Mouse (Mus musculus): ENCODE results near the gene Taf3. TPM values are rescaled to one million over a fixed set of nuclear protein-coding genes. Genes with fewer than 3 reads are reported as not detected.

The Taf3 gene
- polyA plus RNA-seq (2014; fragmentation: Illumina TruSeq; extraction: RNeasy Lipid Tissue Mini Kit (QIAGEN cat#74804); ENCODE audit: low read depth, low replicate concordance): 7.6 TPM

GRCm38 (mm10) chr2:10048461-10048860, at the start of gene Taf3:
Taf3 (minus strand) TSS chr2:10048596.

GRCm38 (mm10) chr2:10080310-10081010, 32.1 kb upstream of the Taf3 start, which contains the start of the genes Atp5c1 and Kin:
Atp5c1 (minus strand) TSS chr2:10080510.
Kin (plus strand) TSS chr2:10080593.

GRCm38 (mm10) chr2:9889651-9890183, 158.7 kb downstream of the Taf3 start, which contains the start of gene Gata3:
Gata3 (minus strand) TSS chr2:9890034.

GRCm38 (mm10) chr2:9888913-9889650, 159.3 kb downstream of the Taf3 start, which contains the start of gene 9230102O04Rik:
9230102O04Rik (minus strand) TSS chr2:9889540.

GRCm38 (mm10) chr2:9881051-9881591, 167.3 kb downstream of the Taf3 start, which contains the start of gene 4930412O13Rik:
4930412O13Rik (plus strand) TSS chr2:9881252.

Other genes with a start within 250 kb of the Taf3 start
- gene 4930412O13Rik, start 167.3 kb downstream of the Taf3 start, polyA plus RNA-seq (2014; fragmentation: Illumina TruSeq; extraction: RNeasy Lipid Tissue Mini Kit (QIAGEN cat#74804); ENCODE audit: low read depth, low replicate concordance): not detected
- not detected for gene 9230102O04Rik, start 159.1 kb downstream of the Taf3 start, polyA plus RNA-seq (2014; fragmentation: Illumina TruSeq; extraction: RNeasy Lipid Tissue Mini Kit (QIAGEN cat#74804); ENCODE audit: low read depth, low replicate concordance)
- gene Gata3, start 158.6 kb downstream of the Taf3 start, polyA plus RNA-seq (2014; fragmentation: Illumina TruSeq; extraction: RNeasy Lipid Tissue Mini Kit (QIAGEN cat#74804); ENCODE audit: low read depth, low replicate concordance): 0.60 TPM
- gene Atp5c1, start 31.9 kb upstream of the Taf3 start, polyA plus RNA-seq (2014; fragmentation: Illumina TruSeq; extraction: RNeasy Lipid Tissue Mini Kit (QIAGEN cat#74804); ENCODE audit: low read depth, low replicate concordance): 2,486 TPM
- gene Kin, start 32.0 kb upstream of the Taf3 start, polyA plus RNA-seq (2014; fragmentation: Illumina TruSeq; extraction: RNeasy Lipid Tissue Mini Kit (QIAGEN cat#74804); ENCODE audit: low read depth, low replicate concordance): 16.5 TPM
- gene Itih2, start 82.8 kb upstream of the Taf3 start, polyA plus RNA-seq (2014; fragmentation: Illumina TruSeq; extraction: RNeasy Lipid Tissue Mini Kit (QIAGEN cat#74804); ENCODE audit: low read depth, low replicate concordance): 1.3 TPM
- gene Itih5, start 105.0 kb upstream of the Taf3 start, polyA plus RNA-seq (2014; fragmentation: Illumina TruSeq; extraction: RNeasy Lipid Tissue Mini Kit (QIAGEN cat#74804); ENCODE audit: low read depth, low replicate concordance): 3.5 TPM